Mouse (Mus musculus): ENCODE measurements around the gene Dcst2. TPM values are rescaled to one million over a fixed set of nuclear protein-coding genes. Genes with fewer than 3 reads are reported as not detected.
A peak's percentile ranks its signal among the peaks of the same experiment; 100 is the strongest.

Gene Dcst2
- total and polyA plus RNA-seq, 3 experiments, result 0.06 TPM; not detected in 2

- Histone ChIP-seq H3K36me3 (ENCODE audit: control insufficient read depth in 1 of 2, insufficient read depth in 2 of 2, low read length in 2 of 2) (peaks cover 0 to 7% of the 10 kb centered on the region in 2 experiments; a peak in 2 of 4 replicates), H3K9me3 (replicated peaks; ENCODE audit: insufficient read depth, low read length) (no peaks in the 10 kb centered on the region), H3K27me3 (ENCODE audit: control insufficient read depth in 1 of 2, insufficient read depth in 2 of 2, low read length in 2 of 2) (no peaks in the 10 kb centered on the region), H3K4me3 (ENCODE audit: control insufficient read depth in 1 of 2, insufficient read depth in 1 of 2, low read depth in 2 of 2, low read length in 2 of 2) (peak within 1 kb of the TSS; percentile 87 to 88), H3K79me2 (ENCODE audit: control insufficient read depth, insufficient read depth, low read length, poor library complexity) (peaks cover 3% of the 10 kb centered on the region; the same call in 1 of the 2 replicates), H3K9ac (ENCODE audit: control insufficient read depth, low read depth, low read length, poor library complexity, severe bottlenecking) (peak within 1 kb of the TSS; percentile 74), H3K27ac (ENCODE audit: control insufficient read depth, low read depth, low read length) (no peak within 1 kb of the TSS), H3K4me1 (ENCODE audit: control insufficient read depth in 1 of 2, insufficient read depth in 2 of 2, low read length in 2 of 2) (peaks cover 0 to 19% of the 10 kb centered on the region in 2 experiments; a peak in 2 of 4 replicates)
- TF ChIP-seq BHLHE40 (IDR thresholded peaks at IDR 0.05; ENCODE audit: borderline replicate concordance, low read depth, low read length), result no peak
- TF ChIP-seq TCF12 (IDR thresholded peaks at IDR 0.05; ENCODE audit: low read depth, low read length), result peak; percentile 35; the same call in 1 of the 2 replicates
- no peak for TF ChIP-seq MEF2A (IDR thresholded peaks at IDR 0.05; ENCODE audit: extremely low read depth, insufficient replicate concordance, low read depth, low read length, poor library complexity, severe bottlenecking)
- TF ChIP-seq NRF1 (IDR thresholded peaks at IDR 0.05; ENCODE audit: insufficient read depth, low read depth, low read length, poor library complexity, severe bottlenecking), result peak; percentile 56
- no peak for TF ChIP-seq CHD1 (IDR thresholded peaks at IDR 0.05; ENCODE audit: low read depth, low read length)
- TF ChIP-seq NELFE (IDR thresholded peaks at IDR 0.05; ENCODE audit: low read depth, low read length), result peak; percentile 41
- 0 out of 2 replicates have a peak, but pooled peaks have one; percentile 19 for TF ChIP-seq TBP (IDR thresholded peaks at IDR 0.05; ENCODE audit: low read depth, low read length)
- TF ChIP-seq SIN3A (IDR thresholded peaks at IDR 0.05; ENCODE audit: low read length), result peak; percentile 47; the same call in 1 of the 2 replicates
- TF ChIP-seq POLR2A (IDR thresholded peaks at IDR 0.05; ENCODE audit: control insufficient read depth in 1 of 2, insufficient read depth in 1 of 2, low read depth in 1 of 2, low read length in 2 of 2, poor library complexity in 1 of 2), result peak; percentile 44 to 65; a peak in 3 of 4 replicates
- TF ChIP-seq MXI1 (IDR thresholded peaks at IDR 0.05; ENCODE audit: low read depth, low read length), result peak; percentile 77
- peak; percentile 54; the same call in 1 of the 2 replicates for TF ChIP-seq HCFC1 (IDR thresholded peaks at IDR 0.05; ENCODE audit: low read depth, low read length)
- peak; percentile 75 for TF ChIP-seq MAX (IDR thresholded peaks at IDR 0.05; ENCODE audit: low read length)
- peak; percentile 91 for DNase-seq (ENCODE audit: low read depth, low spot score)
These were observed 11.8 kb upstream of the Dcst2 start, which contains the start of gene Adam15 for GRCm38 (mm10) chr3:89349869-89350501. Adam15 (minus strand) TSS chr3:89349996.

- TF ChIP-seq CHD2 (IDR thresholded peaks at IDR 0.05; ENCODE audit: low read length), result no peak
- TF ChIP-seq MYB (IDR thresholded peaks at IDR 0.05; ENCODE audit: low read depth, low read length), result no peak
- TF ChIP-seq USF1 (IDR thresholded peaks at IDR 0.05; ENCODE audit: low read depth, low read length), result no peak
- TF ChIP-seq ELF1 (IDR thresholded peaks at IDR 0.05; ENCODE audit: low read depth, low read length), result no peak
- no peak for TF ChIP-seq MEF2A (IDR thresholded peaks at IDR 0.05; ENCODE audit: extremely low read depth, insufficient replicate concordance, low read depth, low read length, poor library complexity, severe bottlenecking)
- no peak for TF ChIP-seq POLR2A (IDR thresholded peaks at IDR 0.05; ENCODE audit: control insufficient read depth in 1 of 2, insufficient read depth in 1 of 2, low read depth in 1 of 2, low read length in 2 of 2, poor library complexity in 1 of 2)
- TF ChIP-seq MAX (IDR thresholded peaks at IDR 0.05; ENCODE audit: low read length), result no peak
- no peak for TF ChIP-seq E2F4 (IDR thresholded peaks at IDR 0.05; ENCODE audit: borderline replicate concordance, low read depth, low read length)
- no peak for TF ChIP-seq ETS1 (IDR thresholded peaks at IDR 0.05; ENCODE audit: low read depth, low read length)
- TF ChIP-seq UBTF (IDR thresholded peaks at IDR 0.05; ENCODE audit: borderline replicate concordance, insufficient read depth, low read depth, low read length), result no peak
- no peak for TF ChIP-seq RAD21 (IDR thresholded peaks at IDR 0.05; ENCODE audit: low read depth, low read length)
- TF ChIP-seq JUND (IDR thresholded peaks at IDR 0.05; ENCODE audit: low read depth, low read length), result no peak
- TF ChIP-seq TCF12 (IDR thresholded peaks at IDR 0.05; ENCODE audit: low read depth, low read length), result no peak
- no peak for TF ChIP-seq GATA1 (IDR thresholded peaks at IDR 0.05; ENCODE audit: low read depth, low read length)
- TF ChIP-seq TAL1 (IDR thresholded peaks at IDR 0.05; ENCODE audit: low read length), result no peak
- no peak for TF ChIP-seq MYC (IDR thresholded peaks at IDR 0.05; ENCODE audit: low read depth, low read length)
- no peak for TF ChIP-seq BHLHE40 (IDR thresholded peaks at IDR 0.05; ENCODE audit: borderline replicate concordance, low read depth, low read length)
- TF ChIP-seq RCOR1 (IDR thresholded peaks at IDR 0.05; ENCODE audit: low read depth, low read length), result no peak
- no peak for TF ChIP-seq MXI1 (IDR thresholded peaks at IDR 0.05; ENCODE audit: low read depth, low read length)
These were observed 10.5 kb upstream of the Dcst2 start for GRCm38 (mm10) chr3:89351271-89351670.

More at GRCm38 (mm10) chr3:89351271-89351670, 10.5 kb upstream of the Dcst2 start:
- Histone ChIP-seq H3K79me2 (ENCODE audit: control insufficient read depth, insufficient read depth, low read length, poor library complexity) (peaks cover 3% of the 10 kb centered on the region; the same call in 1 of the 2 replicates), H3K27ac (ENCODE audit: control insufficient read depth, low read depth, low read length) (no peak overlapping the region), H3K27me3 (ENCODE audit: control insufficient read depth in 1 of 2, insufficient read depth in 2 of 2, low read length in 2 of 2) (no peaks in the 10 kb centered on the region), H3K9me3 (replicated peaks; ENCODE audit: insufficient read depth, low read length) (no peaks in the 10 kb centered on the region), H3K36me3 (ENCODE audit: control insufficient read depth in 1 of 2, insufficient read depth in 2 of 2, low read length in 2 of 2) (peaks cover 0 to 7% of the 10 kb centered on the region in 2 experiments; a peak in 2 of 4 replicates), H3K9ac (ENCODE audit: control insufficient read depth, low read depth, low read length, poor library complexity, severe bottlenecking) (no peak overlapping the region), H3K4me1 (ENCODE audit: control insufficient read depth in 1 of 2, insufficient read depth in 2 of 2, low read length in 2 of 2) (peaks cover 0 to 19% of the 10 kb centered on the region in 2 experiments; a peak in 2 of 4 replicates), H3K4me3 (ENCODE audit: control insufficient read depth in 1 of 2, insufficient read depth in 1 of 2, low read depth in 2 of 2, low read length in 2 of 2) (no peak overlapping the region)
- no peak for DNase-seq (ENCODE audit: low read depth, low spot score)
